Mouse (Mus musculus) stomach, postnatal 0 days (tissue): ENCODE measurements around the gene Ccnk.
A peak's percentile ranks its signal among the peaks of the same experiment; 100 is the strongest.

ENCODE experiments used
- CTCF ChIP-seq: IDR thresholded peaks from 2 replicates; pipeline ENCODE4 v1.5.1; 2016; ENCODE audit warnings: antibody characterized with exemption, low read depth, mild to moderate bottlenecking, moderate library complexity
- EP300 ChIP-seq: optimal IDR thresholded peaks from 2 replicates; pipeline ENCODE3; 2016; ENCODE audit warnings: antibody characterized with exemption

- TF ChIP-seq CTCF (peak; percentile 60), EP300 (no peak)
These were observed 41.8 kb downstream of the Ccnk start for GRCm38 (mm10) chr12:108221206-108221605.
